Mouse (Mus musculus) kidney, postnatal 25 days (tissue): ENCODE data around the gene Atg3.
A peak's percentile ranks its signal among the peaks of the same experiment; 100 is the strongest.

ENCODE experiments used
- DNase-seq, 2 experiments: peaks; one replicate each; pipeline ENCODE4 v3.0.0; 2021; ENCODE audit warnings: mixed read lengths in 2 of 2

Atg3 gene

DNA sequence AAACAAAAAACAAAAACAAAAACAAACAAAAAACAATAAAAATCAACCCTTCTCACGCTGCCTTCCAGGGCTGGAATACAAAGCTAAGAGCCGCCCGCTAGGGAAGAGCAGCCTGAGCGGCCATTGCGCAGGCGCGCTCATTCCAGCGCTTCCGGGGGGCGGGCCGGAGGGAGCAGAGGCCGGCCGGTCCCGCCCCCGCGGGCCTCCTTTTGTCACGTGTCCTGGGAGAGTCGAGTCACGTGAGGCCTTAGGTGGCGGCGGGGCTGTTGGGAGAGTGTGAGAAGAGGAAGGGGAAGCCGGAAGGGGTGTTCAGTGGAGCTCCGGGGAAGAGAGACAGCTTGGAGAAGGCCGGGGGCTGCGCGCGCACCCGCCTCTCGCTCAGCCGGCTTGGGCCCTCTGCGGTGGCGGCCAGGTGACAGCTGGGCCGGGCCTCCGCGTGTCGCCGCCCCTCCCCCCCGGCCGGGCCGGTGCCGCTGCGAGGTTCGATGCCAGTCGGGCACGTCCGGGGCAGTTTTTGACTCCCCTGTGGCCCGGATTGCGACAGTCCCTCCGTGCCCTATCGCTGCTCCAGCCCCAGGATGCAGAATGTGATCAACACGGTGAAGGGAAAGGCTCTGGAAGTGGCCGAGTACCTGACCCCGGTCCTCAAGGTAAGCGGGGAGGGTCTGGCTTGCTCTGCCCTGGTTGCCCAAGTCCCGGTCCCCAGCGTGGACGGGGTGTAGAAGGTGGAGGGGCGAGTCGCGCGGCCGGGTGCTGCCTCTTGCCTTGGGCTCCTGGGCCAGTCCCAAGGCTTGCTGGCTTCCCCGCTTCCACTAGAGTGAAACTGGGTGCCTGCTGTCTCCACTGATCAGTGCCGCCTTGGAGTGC is at the start of gene Atg3, which contains the start of gene Slc35a5:
Gene Atg3 (plus strand): TSS at position 264 of the 867 bp plus-strand sequence.
Gene Slc35a5 (minus strand): TSS at position 185 of the 867 bp plus-strand sequence.
- DNase-seq: peak; percentile 96 to 99

DNA sequence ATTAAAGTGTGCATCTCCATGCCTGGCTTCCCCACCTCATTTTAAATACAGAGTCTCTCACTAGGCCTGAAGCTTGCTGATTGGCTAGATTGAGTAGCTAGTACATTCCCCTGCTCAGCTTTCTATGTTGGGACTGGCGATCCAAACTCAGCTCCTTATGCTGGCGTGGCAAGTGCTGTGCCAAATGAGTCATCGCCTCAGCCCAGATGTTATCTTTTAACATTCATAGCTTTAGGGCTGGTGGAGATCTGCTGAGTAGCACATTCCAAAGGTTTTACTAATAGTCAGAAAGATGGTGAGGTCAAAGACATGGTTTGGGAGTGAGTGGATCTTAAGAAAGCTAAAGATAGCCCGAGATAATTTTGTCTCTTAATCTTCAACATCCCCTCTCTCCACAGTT is 48.1 kb upstream of the Atg3 start:
- DNase-seq: peak; percentile 58 to 64

DNA sequence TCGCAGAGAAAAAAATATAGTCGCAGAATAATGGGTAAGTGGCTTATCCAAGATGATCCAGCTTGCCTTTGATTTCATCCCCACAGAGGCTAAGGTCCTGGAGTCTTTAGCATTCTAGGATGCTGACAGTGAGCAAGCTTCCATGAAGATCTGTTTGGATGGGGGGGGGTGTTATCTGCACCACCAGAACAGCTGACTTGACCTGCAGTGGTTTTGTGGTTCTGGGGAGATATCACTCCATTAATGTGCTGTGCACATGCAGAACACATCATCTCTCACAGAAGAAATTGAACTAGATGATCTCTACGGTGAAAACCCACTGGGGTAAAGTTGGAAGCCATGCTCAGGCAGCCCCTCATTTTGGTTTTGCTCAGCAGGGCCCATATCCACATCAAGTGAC is 41.4 kb upstream of the Atg3 start:
- no peak for DNase-seq

DNA sequence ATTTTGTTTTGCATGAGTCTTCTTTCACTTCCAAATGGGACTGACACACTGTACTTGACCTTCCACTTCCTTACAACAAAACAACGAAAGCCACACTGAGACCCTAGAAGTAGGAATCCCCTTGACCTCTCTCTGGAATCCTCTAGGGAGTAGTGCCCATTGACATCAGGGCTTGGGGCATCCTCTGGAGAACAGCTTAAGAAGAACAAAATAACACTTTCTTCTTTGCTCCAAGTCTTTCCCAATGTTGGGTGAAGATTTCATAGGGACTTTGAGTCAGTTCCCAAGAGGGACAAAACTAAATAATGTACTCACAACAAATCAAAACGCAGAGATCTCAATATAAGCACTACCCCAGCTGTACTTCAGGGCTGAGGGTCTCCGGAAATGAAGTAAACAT is 39.8 kb upstream of the Atg3 start:
- no peak for DNase-seq

DNA sequence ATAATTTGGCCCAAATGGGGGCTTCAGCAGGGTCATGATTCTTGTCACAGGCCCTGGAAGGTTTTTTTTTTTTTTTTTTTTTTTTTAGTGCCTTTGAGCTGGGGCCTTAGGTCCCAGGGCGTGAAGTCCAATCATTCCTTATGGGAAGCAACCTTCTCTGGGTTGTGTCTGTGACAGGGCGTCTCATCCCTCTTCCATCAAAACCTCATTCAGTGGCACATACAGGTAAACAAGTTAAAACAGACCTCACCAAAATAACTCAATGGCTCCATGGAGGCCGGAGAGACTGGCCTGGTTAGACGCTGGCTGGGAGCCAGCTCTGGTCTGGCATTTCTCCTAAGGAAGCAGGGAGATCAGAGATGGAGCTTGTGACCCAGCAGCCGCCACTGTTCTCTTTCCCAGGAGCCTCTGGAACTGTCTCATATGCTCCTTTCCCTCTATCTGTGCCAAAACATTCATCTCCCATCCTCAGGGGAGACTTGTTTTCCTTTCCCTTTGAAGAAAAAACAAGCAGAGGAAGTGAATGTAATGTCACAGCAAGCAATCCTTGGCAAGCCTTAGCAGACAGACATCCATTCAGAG is 37.6 kb upstream of the Atg3 start:
- DNase-seq: peak; percentile 79 to 80

DNA sequence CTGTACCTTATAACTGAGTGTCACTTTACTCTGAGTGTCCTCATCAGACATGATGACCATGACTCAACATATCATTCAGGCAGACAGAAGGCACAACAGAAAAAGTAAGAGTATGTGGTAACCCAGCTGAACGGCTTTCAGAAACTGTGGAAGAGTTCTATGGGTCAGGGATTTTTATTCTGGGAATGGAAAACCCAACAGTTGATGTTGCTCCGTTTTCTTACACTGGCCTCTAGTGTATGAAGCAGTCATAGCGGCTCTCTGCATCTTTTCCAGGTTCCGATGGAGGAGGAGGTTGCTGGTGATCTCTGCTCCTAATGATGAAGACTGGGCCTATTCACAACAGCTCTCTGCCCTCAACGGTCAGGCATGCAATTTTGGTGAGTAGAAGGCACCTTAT is 36.0 kb upstream of the Atg3 start:
- DNase-seq: peak in 1 of 2 experiments; percentile 5

DNA sequence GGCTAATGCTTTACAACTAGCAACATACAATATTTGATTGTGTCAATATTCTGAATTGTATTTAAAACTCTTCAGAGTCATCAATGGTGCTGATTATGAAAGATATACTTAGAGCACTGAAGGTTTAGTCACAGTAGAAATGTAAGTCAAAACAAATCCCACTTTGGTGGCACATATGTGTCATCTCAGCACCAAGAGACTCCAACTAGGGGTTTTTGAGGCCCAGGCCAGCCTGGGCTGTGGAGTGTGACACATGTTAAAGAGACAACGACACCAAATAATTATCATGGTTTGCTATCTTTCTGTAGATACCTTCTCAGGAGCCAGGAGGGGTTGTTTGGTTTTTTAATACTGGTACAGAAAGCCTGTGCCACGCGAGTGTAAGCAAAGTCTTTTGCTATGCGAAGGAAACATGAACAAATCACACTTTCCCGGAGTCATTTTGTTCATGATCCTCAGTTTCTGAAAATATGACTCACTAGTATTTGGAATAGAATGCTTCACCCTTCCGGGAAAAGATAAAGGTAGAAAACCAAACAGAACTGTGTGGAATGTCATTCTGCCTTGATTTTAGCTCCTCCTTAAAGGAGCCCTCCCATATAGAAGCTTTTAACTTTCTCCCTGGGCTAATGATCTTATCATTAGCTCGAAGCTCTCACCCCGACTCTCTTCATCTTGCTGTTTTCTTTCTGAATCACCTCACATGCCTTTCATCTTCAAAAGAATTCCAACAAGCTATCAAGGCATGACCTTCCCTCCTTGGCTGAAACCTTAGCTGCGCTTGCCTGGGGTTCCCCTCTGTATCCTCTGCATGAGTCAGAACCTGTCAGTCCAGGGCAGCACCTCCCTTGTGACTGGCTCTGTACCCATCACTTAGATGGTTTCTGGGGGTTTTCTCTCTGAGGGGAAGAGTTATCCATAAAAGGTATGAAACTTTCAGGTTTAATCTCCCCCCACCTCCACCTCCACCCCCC is 34.1 kb upstream of the Atg3 start:
- DNase-seq: no peak

DNA sequence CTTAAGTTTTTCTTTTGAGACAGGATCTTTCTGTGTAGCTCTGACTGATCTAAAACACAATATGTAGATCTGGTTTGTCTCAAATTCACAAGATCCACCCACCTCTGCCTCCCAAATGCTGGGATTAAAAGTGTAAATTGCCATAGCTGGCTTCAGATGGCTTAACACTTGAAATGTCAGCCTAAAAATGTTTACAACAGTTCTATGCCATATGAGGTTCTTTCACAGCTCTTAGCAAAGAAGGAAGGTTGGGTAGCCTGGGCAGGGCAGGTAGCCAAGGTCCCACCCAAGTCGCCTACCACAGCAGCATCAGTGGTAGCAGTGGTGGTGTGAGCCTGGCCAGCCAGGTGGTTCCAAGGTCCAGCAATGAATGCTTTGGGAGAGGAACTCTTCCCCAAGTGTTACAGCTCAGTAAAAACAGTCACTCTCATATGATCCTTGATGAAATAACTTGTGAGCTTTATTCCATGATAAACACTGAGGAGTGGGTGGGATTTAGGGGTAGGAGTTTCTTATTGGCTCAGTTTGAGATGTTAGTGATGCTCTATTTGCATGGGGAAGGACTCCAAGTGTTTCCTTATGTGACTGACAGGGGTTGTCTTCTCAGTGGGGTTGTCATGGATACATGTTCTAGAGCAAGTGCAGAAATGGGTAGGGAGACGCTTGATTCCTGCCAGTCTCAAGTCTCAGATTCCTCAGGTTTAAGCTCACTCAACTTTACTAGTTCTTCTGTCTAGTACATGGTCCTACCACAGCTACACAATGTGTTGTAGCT is 30.5 kb upstream of the Atg3 start:
- DNase-seq: no peak

DNA sequence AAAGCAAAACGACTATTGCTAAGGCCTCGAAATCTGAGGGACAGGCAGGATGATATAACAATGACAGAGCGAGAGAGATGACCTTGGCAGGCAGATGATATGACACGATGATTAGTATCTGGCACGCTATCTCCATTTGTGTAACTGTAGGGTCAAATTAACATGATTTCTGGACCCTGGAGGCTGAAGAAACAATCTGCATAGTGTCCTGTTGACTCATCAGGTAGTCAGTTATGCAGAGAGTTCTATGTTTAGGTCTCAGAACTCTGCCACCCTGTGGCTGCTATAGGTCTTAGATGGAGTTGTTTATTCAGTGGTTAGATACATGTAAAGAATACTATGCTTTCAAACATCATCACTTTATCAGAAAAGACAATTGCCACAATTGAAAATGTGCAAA is 16.9 kb upstream of the Atg3 start:
- no peak for DNase-seq

DNA sequence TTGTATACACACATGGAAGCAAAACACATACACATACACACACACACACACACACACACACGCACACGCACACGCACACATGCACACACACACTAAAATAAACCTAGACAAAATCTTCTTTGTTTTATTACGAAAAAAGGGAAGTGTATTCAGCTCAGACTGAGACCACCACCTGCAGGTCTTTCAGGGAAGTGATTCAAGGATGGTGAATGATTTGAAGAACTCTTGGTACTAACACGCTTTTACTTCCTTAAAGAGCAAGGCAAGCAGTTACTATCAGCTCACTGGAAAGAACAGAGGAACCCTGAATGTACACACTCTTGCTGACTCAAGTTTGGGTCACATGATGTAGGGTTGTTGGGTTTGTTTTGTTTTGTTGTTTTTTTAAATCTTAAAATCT is 16.0 kb upstream of the Atg3 start:
- DNase-seq: no peak

DNA sequence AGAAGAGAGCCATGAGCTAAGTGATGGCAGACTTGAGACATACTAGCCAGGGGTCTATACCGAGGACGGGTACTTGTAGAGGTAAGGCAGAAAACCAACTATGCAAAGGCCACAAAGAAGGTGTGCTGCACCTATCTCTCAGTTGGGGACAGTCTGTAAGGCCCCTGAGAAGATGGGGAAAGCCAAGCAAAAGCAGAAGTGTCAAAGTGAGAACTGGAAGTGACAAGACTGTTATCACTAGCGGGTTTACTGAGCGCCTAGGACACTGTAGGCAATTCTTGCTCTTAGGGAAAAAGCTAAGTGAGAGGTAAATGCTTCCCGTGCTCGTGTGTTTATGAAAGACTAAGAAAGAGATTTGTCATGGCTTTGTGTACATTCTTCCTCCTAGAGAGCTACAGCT is 13.5 kb upstream of the Atg3 start:
- DNase-seq: no peak

DNA sequence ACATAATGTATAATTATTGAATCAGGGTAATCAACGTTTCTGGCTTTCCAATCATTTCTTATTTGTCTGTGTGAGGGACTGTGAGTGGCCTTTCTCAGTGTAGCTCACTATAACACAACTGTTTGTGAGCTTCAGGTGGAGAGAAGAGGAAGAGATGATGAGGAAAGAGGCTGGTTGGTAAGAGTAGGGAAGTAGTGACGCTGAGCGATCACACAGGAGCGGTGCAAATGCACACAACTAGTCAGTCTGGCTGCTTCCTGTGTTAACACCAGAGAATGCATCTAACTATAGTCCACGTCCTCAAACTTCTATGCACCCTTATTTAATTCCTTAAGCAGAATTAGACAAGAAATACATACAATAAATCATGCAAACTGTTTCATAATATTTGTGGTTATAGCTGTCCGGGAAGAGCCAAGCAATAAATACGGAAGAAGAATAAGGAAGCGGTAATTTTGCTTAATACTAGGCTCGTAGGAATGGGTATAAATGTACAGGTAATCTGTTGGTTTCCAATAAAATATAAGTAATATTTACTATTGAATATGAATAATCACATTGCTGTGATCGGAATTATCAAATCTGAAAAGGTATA is 10.0 kb upstream of the Atg3 start:
- no peak for DNase-seq

DNA sequence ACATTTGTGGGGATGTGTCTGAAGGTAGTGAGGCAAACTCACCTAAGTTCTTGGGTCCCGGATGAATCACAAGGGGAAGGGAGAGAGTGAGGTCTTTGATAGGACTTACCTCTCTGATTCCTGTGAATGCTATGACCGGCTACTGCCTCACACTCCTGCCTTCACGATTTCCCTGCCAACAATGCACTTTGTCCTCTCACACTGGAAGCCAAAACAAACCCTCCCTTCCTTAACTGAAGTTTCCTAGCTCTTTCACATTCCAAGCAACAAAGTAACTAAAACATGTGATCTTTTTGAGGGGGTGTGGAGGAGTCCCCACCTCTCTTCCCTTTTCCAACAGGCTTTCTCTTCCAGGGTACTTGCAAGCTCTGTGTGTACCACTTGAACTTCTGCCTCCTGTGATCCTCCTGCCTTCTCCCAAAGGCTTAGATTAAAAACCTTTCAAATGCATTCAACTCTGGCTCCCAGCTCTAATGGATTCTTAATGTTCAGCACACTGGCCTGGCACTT is 3.8 kb upstream of the Atg3 start:
- DNase-seq: peak; percentile 40 to 43

DNA sequence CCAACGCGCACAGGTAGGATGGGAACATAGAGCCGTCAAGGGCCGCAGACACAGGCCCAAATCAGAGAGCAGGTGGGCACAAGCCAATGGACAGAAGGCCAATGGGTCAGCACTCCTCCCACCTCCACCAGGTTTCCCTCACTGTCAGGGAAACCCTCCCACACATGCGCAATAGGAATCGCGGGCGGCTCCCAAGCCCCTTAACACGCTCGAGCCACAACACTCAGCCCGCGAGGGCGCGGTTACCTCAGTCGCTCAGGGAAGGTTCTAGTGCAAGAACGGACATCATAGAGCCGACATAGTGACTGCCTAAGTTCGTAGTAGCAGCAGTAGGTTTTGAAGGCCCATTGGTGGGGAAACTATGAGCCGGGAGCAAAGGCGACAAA is 456 bp upstream of the Atg3 start:
- DNase-seq: peak; percentile 75 to 90

DNA sequence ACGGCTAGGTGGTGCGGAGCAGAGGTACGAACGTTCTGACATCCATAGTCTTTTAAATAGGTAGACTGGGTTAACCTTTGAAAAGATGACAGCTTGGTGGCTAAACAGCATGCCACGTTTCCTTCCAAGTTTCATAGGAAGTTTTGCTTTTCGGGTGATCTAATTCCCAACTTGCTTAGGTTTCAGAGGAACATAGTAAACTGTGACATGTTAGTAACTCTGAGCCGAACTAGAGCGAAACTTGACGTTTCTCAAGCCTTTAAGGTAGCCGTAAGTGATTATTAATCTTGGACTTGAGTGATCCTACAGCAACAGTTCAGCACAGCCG is 768 bp downstream of the Atg3 start:
- no peak for DNase-seq

DNA sequence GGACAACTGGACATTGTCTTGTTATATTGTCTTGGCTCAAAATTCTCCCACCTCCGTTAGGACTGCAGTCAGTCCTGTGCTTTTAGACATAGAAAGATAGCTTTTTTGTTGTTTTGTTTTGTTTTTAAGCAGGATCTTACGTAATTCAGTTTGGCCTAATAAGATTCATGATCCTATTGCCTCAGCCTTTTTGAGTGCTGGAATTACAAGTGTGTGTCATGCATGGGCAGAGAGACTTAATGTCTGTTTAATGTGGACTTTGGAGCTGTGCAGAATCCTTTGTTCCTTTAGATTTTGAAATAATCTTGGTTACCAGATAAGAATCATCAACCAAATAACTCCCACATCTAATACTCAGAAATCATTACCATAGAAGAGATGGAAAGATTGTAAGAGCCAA is 20.0 kb downstream of the Atg3 start:
- no peak for DNase-seq

DNA sequence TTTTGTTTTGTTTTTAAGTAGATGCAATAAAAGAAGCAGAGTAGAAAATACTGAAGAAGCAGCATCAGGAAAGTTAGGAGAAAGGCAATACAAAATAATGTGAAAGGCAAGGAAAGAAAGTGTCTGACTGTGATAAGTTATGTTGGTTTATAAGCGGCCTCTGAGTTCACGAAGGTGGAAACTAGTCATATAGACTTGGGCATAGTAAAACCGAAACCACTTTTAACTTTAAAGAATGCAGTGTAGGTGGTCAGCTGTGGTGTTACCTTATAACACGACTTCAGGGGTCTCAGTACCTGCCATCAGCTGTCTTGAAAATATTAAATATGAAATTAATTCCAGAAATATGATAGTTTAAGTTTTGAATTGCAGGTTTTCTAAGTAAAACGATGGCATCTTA is 23.2 kb downstream of the Atg3 start:
- no peak for DNase-seq

DNA sequence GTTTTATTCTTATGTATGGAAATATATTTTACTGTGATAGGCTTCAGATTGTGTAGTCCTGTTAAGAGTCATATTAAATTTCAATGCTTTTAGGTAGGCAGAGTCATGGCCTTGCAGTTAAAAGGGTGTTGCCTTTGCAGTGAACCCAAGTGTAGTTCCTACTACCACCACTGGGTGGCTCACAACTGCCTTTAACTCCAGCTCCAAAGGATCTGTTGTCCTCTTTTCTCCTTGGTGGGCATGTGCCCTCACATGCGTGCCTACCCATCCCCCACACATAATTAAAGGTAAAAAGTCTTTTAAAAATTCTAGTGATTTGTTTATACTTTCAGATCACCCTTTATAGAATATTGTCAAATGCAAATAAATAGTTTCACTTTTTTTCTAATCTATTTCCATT is 34.0 kb downstream of the Atg3 start:
- peak; percentile 79 to 90 for DNase-seq

DNA sequence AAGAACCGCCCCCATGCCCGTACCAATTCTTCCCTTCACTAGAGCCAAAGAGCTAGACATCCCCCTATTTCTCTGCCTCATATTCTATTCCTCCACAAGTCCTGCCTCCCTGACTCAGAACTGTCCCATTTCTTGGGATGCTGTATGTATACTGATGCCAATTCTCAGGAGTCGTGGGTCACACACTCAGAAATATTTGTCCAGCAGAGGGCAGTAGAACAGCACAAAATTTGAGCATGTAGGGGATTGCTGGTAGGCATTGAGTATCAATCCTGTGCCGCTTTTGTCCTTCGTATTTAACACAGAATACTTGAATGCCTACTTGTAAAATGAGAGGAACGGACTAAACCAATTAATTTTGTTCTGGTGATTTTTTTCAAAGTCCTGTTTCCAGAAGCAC is 38.2 kb downstream of the Atg3 start:
- DNase-seq: peak; percentile 48 to 81

DNA sequence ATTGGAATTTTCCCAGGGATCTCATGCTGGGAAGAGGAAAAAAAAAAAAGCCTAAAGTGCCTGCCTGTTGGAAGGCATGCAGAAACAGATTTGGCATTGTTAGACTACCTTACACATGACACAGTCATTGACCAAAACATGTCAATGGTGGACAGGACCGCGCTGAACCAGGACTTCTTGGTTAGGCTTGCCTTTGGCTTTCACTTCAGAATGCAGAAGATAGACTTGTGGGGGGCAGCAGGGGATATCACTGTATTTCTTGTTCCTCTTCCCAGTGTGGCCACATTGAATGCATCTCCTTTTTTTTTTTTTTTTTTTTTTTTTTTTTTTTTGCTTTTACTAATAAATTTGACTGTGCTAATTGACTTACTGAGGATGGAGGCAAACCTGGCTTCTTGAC is 42.8 kb downstream of the Atg3 start:
- no peak for DNase-seq

DNA sequence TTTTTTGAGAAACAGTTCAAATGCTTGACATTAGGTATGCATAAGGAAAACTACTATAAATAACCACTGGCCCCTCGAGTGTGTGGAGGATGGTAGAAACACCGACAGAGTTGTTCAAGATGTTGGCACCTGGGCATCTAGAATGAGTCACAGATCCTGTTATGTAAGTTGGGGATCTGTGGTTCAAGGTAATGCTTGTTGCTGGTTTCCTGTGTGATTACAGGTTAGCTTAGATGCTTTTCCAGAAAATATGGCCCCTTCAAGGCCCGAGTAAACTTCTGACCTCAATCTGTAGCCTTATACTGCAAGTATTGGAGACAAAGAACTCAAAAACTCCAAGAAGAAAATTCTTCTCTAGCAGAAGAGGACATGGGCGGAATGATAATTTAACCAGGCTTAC is 45.9 kb downstream of the Atg3 start:
- no peak for DNase-seq
